Mouse (Mus musculus) cerebellum, adult 11 months (tissue): ENCODE measurements around the gene 6030452D12Rik.

Source experiments
- DNase-seq: peaks from one replicate; pipeline ENCODE4 v3.0.0; 2022

6030452D12Rik gene

GRCm38 (mm10) chr8:106518763-106519162 lies 18.4 kb downstream of the 6030452D12Rik start:
- DNase-seq: no peak

DNA sequence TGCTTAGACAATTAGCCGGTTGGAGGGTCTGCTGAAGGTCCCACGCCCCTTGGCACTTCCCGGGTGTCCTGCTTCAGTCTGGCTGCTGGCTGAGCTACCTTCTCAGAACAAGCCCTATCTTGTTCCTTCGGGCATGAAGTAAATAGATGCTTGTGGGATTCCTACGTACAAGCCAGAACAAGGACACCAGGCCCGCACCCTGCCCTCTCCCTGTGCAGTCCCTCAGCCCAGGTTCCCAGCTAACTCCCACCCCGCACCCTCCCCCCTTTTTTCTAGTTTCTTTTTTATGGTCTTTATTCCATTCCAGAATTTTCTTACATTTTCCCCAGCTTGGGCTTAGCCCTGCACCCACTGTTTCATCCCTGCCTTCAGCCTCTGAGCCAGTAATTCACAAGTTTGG lies 20.3 kb downstream of the 6030452D12Rik start:
- DNase-seq: no peak

DNA sequence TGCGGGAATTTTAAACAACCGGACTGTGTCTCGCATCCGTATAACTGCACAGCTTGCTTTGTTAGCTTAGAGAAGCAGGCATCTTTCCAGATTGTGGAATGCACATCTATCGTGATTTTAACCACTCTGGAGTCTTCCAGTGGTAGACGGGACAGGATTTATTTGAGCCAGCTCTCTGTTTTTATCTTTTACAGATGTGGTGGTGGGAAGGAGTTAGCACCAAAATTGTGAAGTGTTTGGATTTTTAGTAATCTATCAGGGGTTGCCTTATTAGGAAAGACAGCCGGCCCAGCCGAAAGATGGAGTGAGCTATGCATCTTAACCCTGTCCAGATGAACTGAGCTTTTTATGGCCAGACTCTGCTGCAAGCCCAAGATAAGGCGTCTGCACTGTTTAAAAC lies 21.5 kb downstream of the 6030452D12Rik start:
- no peak for DNase-seq

- DNase-seq: no peak
Measured at GRCm38 (mm10) chr8:106526725-106527124, 26.4 kb downstream of the 6030452D12Rik start.

GRCm38 (mm10) chr8:106527241-106528036 lies 27.1 kb downstream of the 6030452D12Rik start:
- no peak for DNase-seq

DNA sequence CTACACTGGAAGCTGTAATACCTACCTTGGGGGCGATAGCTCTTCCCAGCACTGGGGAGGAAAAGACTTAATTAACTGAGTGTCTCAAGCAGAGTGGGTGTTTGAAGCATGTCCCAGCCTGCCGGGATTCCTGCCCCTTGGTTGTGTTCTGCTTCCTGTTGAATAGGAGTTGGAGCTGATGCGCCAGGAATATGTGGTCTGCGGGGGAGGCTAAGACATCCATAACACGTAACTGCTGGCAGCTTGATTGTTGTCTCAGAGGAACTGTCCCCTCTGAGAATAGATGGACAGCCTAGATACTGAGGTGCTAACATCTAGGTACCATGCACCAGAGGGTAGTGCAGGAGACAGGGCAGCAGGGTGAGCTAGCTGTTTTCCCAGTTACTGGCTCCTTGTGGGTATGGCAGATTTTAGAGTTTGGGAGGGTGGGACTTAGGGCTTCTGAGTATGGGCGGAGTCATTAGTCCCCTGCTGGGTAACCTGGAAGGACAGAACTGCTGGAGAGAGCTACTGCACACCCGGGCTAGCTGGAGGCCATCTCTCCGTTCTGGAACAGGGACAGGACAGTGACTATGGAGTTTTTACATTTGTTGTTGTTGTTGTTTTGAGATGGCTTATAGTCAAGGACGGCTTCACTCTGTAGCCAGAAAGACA lies 28.4 kb downstream of the 6030452D12Rik start:
- DNase-seq: no peak

- no peak for DNase-seq
Measured at GRCm38 (mm10) chr8:106529885-106530482, 29.7 kb downstream of the 6030452D12Rik start.

GRCm38 (mm10) chr8:106530566-106530965 lies 30.2 kb downstream of the 6030452D12Rik start:
- no peak for DNase-seq

DNA sequence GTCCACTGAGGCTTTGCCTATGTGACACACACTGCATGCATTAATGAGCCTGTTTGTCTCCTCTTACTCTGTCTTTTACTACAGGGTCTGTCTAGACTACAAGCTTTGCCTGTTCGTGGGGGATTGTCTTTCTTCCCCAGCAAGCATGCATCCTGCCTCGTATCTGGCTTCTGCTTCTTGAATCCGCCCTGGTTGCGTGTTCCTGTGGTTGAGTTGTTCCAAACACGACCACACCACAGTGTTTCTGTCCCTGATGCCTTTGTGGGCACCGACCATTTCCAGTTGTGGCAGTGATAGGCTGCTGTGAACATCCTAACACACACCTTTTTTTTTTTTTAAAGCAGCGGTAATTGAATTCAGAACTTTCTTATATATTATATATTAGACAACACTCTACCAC lies 33.4 kb downstream of the 6030452D12Rik start:
- DNase-seq: no peak

DNA sequence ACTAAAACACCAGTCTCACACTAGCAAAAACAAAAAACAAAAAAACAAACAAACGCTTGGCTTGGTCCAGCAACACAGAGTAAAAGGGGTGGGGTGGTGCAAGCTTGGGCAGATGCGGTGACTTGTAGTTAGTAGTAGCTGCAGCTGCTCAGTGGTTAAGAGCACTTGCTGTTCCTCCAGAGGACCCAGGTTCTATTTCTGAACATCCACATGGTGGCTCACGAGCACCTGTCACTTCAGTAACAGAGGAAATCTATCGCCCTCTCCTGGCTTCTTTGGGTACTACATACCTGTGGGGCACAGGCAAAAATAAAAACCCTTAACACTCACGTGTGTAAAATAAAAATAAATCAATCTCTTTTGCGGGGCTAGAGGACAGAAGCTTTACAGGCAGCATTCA lies 34.1 kb downstream of the 6030452D12Rik start:
- DNase-seq: peak; percentile 16

DNA sequence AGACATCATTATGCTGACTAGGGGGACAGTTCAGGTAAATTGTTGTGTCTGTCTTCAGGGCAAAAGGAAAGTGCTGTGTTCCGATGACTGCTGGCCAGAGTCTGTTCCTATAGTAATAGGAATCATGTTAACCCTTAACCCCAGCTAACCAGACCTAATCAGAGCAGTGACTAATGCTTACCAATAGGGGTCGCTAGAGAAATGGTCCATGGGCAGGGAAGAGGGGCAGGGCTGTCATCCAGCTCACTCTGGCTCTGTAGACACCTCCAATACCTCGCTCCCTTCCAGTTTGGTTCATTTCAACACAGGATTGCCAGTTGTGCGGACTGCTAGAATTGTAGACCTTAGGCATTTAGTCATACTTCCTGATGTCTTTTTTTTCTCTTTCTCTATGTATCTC lies 35.1 kb downstream of the 6030452D12Rik start:
- no peak for DNase-seq

DNA sequence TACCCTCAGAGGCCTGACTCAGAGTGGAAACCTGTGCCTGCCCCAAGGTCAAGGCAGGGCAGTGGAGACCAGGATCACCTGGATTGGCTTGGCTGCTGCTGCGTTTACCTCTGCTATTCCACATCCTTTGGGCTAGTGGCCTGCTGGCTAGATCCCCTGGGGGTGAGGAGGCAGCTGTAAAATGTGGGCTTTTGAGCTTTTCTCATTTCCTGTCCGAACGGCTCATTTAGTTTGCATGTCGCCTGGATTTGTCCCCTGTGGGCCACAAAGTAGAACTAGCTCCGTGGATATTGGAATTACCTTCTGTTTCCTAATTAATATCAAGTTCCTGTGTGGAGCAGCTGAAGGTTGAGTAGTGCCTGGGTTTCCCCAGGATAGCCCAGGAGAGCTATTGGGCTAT lies 38.9 kb downstream of the 6030452D12Rik start:
- DNase-seq: no peak

- DNase-seq: no peak
Measured at GRCm38 (mm10) chr8:106541002-106541401, 40.7 kb downstream of the 6030452D12Rik start.

DNA sequence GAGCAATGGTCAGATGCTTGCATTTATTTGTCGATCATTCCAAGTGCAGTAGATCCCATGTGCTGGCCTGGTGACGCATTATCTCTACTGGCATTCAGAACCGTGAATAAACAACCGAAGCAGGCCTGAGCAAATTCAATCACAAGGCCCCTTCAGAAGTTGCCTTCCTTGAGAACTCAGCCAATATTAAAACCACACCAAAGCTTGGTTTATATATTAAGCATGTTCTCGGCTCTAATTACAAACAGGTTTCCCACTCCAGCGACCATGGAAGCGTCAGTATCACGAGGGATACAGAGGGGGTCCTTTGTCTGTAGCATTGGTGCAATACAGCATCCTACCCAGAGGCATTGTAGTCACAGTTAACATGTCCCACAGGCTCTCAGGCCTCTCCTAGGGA lies 42.7 kb downstream of the 6030452D12Rik start:
- DNase-seq: no peak

DNA sequence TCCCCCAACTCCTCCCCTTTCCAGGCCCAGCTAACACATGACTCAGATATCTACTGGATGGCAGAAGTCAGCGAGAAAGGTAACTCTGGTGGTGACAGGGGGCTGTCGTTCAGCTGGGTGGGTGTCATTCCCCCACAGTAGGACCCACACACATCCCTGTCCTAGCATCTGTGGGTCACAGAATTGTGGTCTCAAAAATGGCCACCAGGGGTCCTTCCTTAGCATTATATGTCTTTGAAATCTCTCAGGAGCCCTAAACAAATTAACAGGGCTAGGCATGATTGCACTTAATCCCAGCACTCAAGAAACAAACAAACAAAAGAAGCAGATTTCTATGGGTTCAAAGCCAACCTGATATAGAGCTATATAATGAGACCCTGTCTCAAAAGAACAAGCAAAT lies 44.8 kb downstream of the 6030452D12Rik start:
- no peak for DNase-seq

DNA sequence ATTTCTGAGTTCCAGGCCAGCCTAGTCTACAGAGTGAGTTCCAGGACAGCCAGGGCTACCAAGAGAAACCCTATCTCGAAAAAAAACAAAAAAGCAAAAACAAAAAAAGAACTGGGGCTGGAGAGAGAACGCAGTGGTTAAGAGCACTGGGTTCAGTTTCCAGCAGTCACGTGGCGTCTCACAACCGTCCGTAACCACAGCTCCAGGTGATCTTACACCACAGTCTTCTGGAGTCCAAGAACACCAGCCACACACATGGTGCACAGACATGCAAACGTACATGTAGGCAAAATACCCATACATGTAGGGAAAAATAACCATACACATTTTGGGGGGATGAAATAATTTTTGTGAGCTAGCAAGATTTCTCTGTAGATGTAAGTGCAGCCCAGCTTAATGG lies 46.4 kb downstream of the 6030452D12Rik start:
- DNase-seq: no peak

GRCm38 (mm10) chr8:106548366-106548936 lies 48.1 kb downstream of the 6030452D12Rik start:
- DNase-seq: no peak

- no peak for DNase-seq
Measured at GRCm38 (mm10) chr8:106550906-106551305, 50.6 kb downstream of the 6030452D12Rik start.

DNA sequence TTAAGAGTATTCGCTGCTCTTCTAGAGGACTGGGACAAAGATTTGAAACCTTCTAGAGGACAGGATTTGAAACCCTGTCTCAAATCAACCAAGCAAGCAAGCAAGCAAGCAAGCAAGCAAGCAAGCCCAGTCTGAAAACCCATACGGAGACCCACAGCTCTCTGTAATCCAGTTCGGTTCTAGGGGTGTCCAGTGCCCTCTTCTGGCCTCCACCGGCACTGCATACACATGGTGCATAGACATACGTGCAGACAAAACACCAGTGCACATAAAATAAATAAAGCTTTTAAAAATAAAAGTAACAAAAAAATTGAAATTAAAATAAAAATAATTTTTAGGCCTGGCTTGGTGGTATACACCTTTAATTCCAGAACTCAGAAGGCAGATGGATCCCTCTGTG lies 53.7 kb downstream of the 6030452D12Rik start:
- no peak for DNase-seq

GRCm38 (mm10) chr8:106556068-106556645 lies 55.8 kb downstream of the 6030452D12Rik start:
- no peak for DNase-seq
